Mouse (Mus musculus) cerebellum, adult 2 months (tissue): ENCODE results near the gene Syt8. TPM values are rescaled to one million over a fixed set of nuclear protein-coding genes. Genes with fewer than 3 reads are reported as not detected.

ENCODE experiments used
- DNase-seq, 2 experiments: peaks; one replicate each; pipeline ENCODE4 v3.0.0; 2021
- H3K27ac ChIP-seq: fragments of 200-500 bp; 2 replicates; pipeline ENCODE4 v1.5.1; 2012; ENCODE audit warnings: low read length, control low read depth, inconsistent platforms; ENCODE audit not compliant: insufficient read depth
- H3K27me3 ChIP-seq: fragments of 200-500 bp; 2 replicates; pipeline ENCODE4 v1.6.1; 2012; ENCODE audit warnings: inconsistent platforms, mild to moderate bottlenecking, low read length, moderate library complexity; ENCODE audit not compliant: control insufficient read depth, insufficient read depth
- H3K4me1 ChIP-seq: fragments of 200-500 bp; 2 replicates; pipeline ENCODE4 v1.6.1; 2011; ENCODE audit warnings: low read length; ENCODE audit not compliant: control insufficient read depth, insufficient read depth
- H3K4me3 ChIP-seq: fragments of 200-500 bp; replicated peaks from 2 replicates; pipeline ENCODE3; 2011; ENCODE audit warnings: mild to moderate bottlenecking, low read depth, low read length, control low read depth; ENCODE audit not compliant: insufficient read depth
- CTCF ChIP-seq: fragments of 200-500 bp; IDR thresholded peaks from 2 replicates; pipeline ENCODE4 v1.5.1; 2011; ENCODE audit warnings: low read depth, mild to moderate bottlenecking, control low read depth, low read length, moderate library complexity, borderline replicate concordance; ENCODE audit not compliant: insufficient read depth
- POLR2A ChIP-seq: fragments of 200-500 bp; IDR thresholded peaks from 2 replicates; pipeline ENCODE4 v1.6.1; 2011; ENCODE audit warnings: low read length, control low read depth, borderline replicate concordance; ENCODE audit not compliant: insufficient read depth
- WGBS: fragments of 180-500 bp; shearing (Covaris S2); methylation state at CpG from one replicate; pipeline ENCODE4 v1.1.7; 2018; 5-methylcytosine and 5-hydroxymethylcytosine counted together
- polyA plus RNA-seq: library from polyadenylated mRNA; depleted of rRNA; stranded (reverse); fragments of >200 nt; gene quantifications from 2 replicates; pipeline ENCODE4 v1.2.3, GENCODE M21; 2012

The Syt8 gene
- polyA plus RNA-seq, 1 experiment, result not detected

GRCm38 (mm10) chr7:142415314-142415713 lies 19.3 kb upstream of the Syt8 start:
- Histone ChIP-seq H3K4me3 (no peak overlapping the region), H3K4me1 (no peaks in the 10 kb centered on the region), H3K27ac (no peak overlapping the region), H3K27me3 (no peaks in the 10 kb centered on the region; the same call in 1 of the 2 replicates)
- 76% methylated on average over 4 of the region's 4 CpGs for WGBS
- TF ChIP-seq POLR2A, result no peak
- no peak for TF ChIP-seq CTCF
- DNase-seq, result no peak

GRCm38 (mm10) chr7:142416225-142416624 lies 18.4 kb upstream of the Syt8 start:
- no peak for TF ChIP-seq POLR2A
- no peak for TF ChIP-seq CTCF
- 73% methylated on average over 3 of the region's 3 CpGs for WGBS
- DNase-seq, result no peak
- H3K4me1 ChIP-seq, result no peaks in the 10 kb centered on the region
- no peak overlapping the region for H3K4me3 ChIP-seq
- H3K27me3 ChIP-seq, result no peaks in the 10 kb centered on the region; the same call in 1 of the 2 replicates
- no peak overlapping the region for H3K27ac ChIP-seq

GRCm38 (mm10) chr7:142418027-142418426 lies 16.6 kb upstream of the Syt8 start:
- H3K4me1 ChIP-seq, result no peaks in the 10 kb centered on the region

GRCm38 (mm10) chr7:142418679-142419078 lies 16.0 kb upstream of the Syt8 start:
- Histone ChIP-seq H3K4me1 (no peaks in the 10 kb centered on the region), H3K27ac (no peak overlapping the region), H3K4me3 (no peak overlapping the region), H3K27me3 (no peaks in the 10 kb centered on the region; the same call in 1 of the 2 replicates)
- DNase-seq, result no peak
- 90% methylated on average over 8 of the region's 8 CpGs for WGBS
- TF ChIP-seq CTCF, result no peak
- TF ChIP-seq POLR2A, result no peak

More at GRCm38 (mm10) chr7:142418027-142418426, 16.6 kb upstream of the Syt8 start:
- WGBS, result 99% methylated on average over 2 of the region's 2 CpGs
- Histone ChIP-seq H3K27ac (no peak overlapping the region), H3K4me3 (no peak overlapping the region), H3K27me3 (no peaks in the 10 kb centered on the region; the same call in 1 of the 2 replicates)
- DNase-seq, result no peak
- TF ChIP-seq CTCF (no peak), POLR2A (no peak)

- no peak for TF ChIP-seq POLR2A
- TF ChIP-seq CTCF, result no peak
- Histone ChIP-seq H3K27me3 (no peaks in the 10 kb centered on the region; the same call in 1 of the 2 replicates), H3K4me1 (no peaks in the 10 kb centered on the region), H3K27ac (no peak overlapping the region), H3K4me3 (no peak overlapping the region)
- 84% methylated on average over 5 of the region's 5 CpGs for WGBS
- DNase-seq, result no peak
Measured at GRCm38 (mm10) chr7:142419887-142420286, 14.8 kb upstream of the Syt8 start.

GRCm38 (mm10) chr7:142421826-142422225 lies 12.8 kb upstream of the Syt8 start:
- Histone ChIP-seq H3K27ac (no peak overlapping the region), H3K4me3 (no peak overlapping the region), H3K27me3 (no peaks in the 10 kb centered on the region; the same call in 1 of the 2 replicates), H3K4me1 (no peaks in the 10 kb centered on the region)
- DNase-seq, result no peak
- 68% methylated on average over 2 of the region's 2 CpGs for WGBS
- no peak for TF ChIP-seq CTCF
- TF ChIP-seq POLR2A, result no peak

- H3K4me3 ChIP-seq, result no peak overlapping the region
- 26% methylated on average over 11 of the region's 11 CpGs for WGBS
- no peak overlapping the region for H3K27ac ChIP-seq
- no peaks in the 10 kb centered on the region for H3K4me1 ChIP-seq
- TF ChIP-seq CTCF (peak; percentile 78), POLR2A (no peak)
- H3K27me3 ChIP-seq, result no peaks in the 10 kb centered on the region
- DNase-seq, result peak; percentile 55 to 64
Measured at GRCm38 (mm10) chr7:142425641-142426213, 8.9 kb upstream of the Syt8 start.

- 52% methylated on average over 7 of the region's 7 CpGs for WGBS
- peak in 1 of 2 experiments; percentile 21 for DNase-seq
- H3K4me3 ChIP-seq, result no peak overlapping the region
- no peaks in the 10 kb centered on the region for H3K27me3 ChIP-seq
- no peak overlapping the region for H3K27ac ChIP-seq
- H3K4me1 ChIP-seq, result peaks cover under 1% of the 10 kb centered on the region; the same call in 1 of the 2 replicates
- TF ChIP-seq POLR2A, result no peak
- peak; percentile 36; the same call in 1 of the 2 replicates for TF ChIP-seq CTCF
Measured at GRCm38 (mm10) chr7:142428213-142428612, 6.4 kb upstream of the Syt8 start.
